Mouse (Mus musculus) hindbrain, embryonic 11.5 days (tissue): Measurements from ENCODE around the gene 2700049A03Rik. TPM values are rescaled to one million over a fixed set of nuclear protein-coding genes. Genes with fewer than 3 reads are reported as not detected.

Source experiments
- ATAC-seq: fragments of 200-750 bp; cut with Nextera tagmentation; 2 replicates; pipeline ENCODE4 v1.8.0; 2017; ENCODE audit warnings: mild to moderate bottlenecking, moderate TSS enrichment, moderate library complexity; ENCODE audit not compliant: low FRiP score
- DNase-seq: peaks from one replicate; pipeline ENCODE4 v3.0.0-alpha.2; 2015; ENCODE audit warnings: low spot score
- H3K27ac ChIP-seq: fragments of 300-500 bp; sonication (generic); 2 replicates; pipeline ENCODE4 v1.5.1; 2014; ENCODE audit warnings: mild to moderate bottlenecking, low read depth, low read length
- H3K27me3 ChIP-seq: fragments of 300-500 bp; sonication (generic); 2 replicates; pipeline ENCODE4 v1.6.1; 2014; ENCODE audit warnings: mild to moderate bottlenecking, low read length, moderate library complexity, mixed read lengths; ENCODE audit not compliant: control insufficient read depth, insufficient read depth
- H3K36me3 ChIP-seq: fragments of 300-500 bp; sonication (generic); 2 replicates; pipeline ENCODE4 v1.6.1; 2014; ENCODE audit warnings: mild to moderate bottlenecking, low read length, moderate library complexity, mixed read lengths; ENCODE audit not compliant: control insufficient read depth, insufficient read depth
- H3K4me1 ChIP-seq: fragments of 300-500 bp; sonication (generic); replicated peaks from 2 replicates; pipeline ENCODE4 v1.6.1; 2014; ENCODE audit warnings: low read length, mixed read lengths; ENCODE audit not compliant: control insufficient read depth, insufficient read depth
- H3K4me2 ChIP-seq: fragments of 300-500 bp; sonication (generic); replicated peaks from 2 replicates; pipeline ENCODE4 v1.6.1; 2014; ENCODE audit warnings: mild to moderate bottlenecking, low read depth, low read length
- H3K4me3 ChIP-seq: fragments of 300-500 bp; sonication (generic); 2 replicates; pipeline ENCODE4 v1.5.1; 2014; ENCODE audit warnings: low read depth, low read length
- H3K9ac ChIP-seq: fragments of 300-500 bp; sonication (generic); 2 replicates; pipeline ENCODE4 v1.6.1; 2014; ENCODE audit warnings: low read depth, low read length
- H3K9me3 ChIP-seq: fragments of 300-500 bp; sonication (generic); 2 replicates; pipeline ENCODE4 v1.6.1; 2016; ENCODE audit warnings: low read length; ENCODE audit not compliant: control insufficient read depth
- WGBS: fragments of 180-500 bp; shearing (Covaris S2); extraction: QIAGEN DNeasy Blood & Tissue Kit; methylation state at CpG from one replicate; pipeline ENCODE4 v1.1.7; 2014; 5-methylcytosine and 5-hydroxymethylcytosine counted together
- polyA plus RNA-seq: library from polyadenylated mRNA; unstranded; fragments of >200 nt; fragmentation: Nextera tagmentation; extraction: Ambion mirVana; gene quantifications from 2 replicates; pipeline ENCODE4 v1.2.1, GENCODE M21; 2014

2700049A03Rik gene
- polyA plus RNA-seq, 1 experiment from 2014 or later = 23.3 TPM

- Histone ChIP-seq H3K9ac (no peak overlapping the region), H3K36me3 (peaks cover 1% of the 10 kb centered on the region; the same call in 1 of the 2 replicates), H3K4me1 (no peaks in the 10 kb centered on the region), H3K9me3 (no peaks in the 10 kb centered on the region), H3K27me3 (no peaks in the 10 kb centered on the region), H3K27ac (no peak overlapping the region), H3K4me2 (no peak overlapping the region), H3K4me3 (no peak overlapping the region)
- WGBS = 98% methylated on average over 4 of the region's 4 CpGs
- ATAC-seq = no peak
- no peak for DNase-seq
These were observed 100.4 kb downstream of the 2700049A03Rik start for GRCm38 (mm10) chr12:71237074-71237473.

DNA sequence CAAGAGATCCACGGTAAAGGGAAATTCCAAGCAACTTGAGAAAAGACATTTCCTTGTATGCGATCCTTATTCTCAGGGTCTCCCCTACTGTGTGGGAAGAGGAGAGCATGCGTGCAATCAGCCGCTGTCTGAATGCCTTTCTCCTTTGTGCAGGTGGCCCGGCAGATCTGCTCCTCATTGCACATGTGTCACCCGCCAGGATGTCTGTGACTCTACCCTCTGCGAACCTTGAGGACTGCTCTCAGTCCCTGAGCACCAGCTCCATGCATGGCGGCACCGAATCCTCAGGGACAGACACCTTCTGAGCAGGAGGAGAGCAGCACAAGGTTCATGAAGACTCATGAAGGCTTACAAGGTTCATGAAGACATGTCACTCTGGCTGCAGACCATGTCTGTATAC, 106.1 kb downstream of the 2700049A03Rik start:
- no peak for DNase-seq
- Histone ChIP-seq H3K4me1 (no peaks in the 10 kb centered on the region), H3K4me3 (no peak overlapping the region), H3K36me3 (peaks cover 9% of the 10 kb centered on the region; the same call in 1 of the 2 replicates), H3K9me3 (peaks cover 2% of the 10 kb centered on the region; the same call in 1 of the 2 replicates), H3K4me2 (no peak overlapping the region), H3K27me3 (no peaks in the 10 kb centered on the region), H3K27ac (no peak overlapping the region), H3K9ac (no peak overlapping the region)
- no peak for ATAC-seq
- 87% methylated on average over 9 of the region's 9 CpGs for WGBS

GRCm38 (mm10) chr12:71244766-71245390, 108.2 kb downstream of the 2700049A03Rik start:
- ATAC-seq (no peak), DNase-seq (no peak)
- Histone ChIP-seq H3K27me3 (no peaks in the 10 kb centered on the region), H3K9ac (no peak overlapping the region), H3K36me3 (peaks cover 9% of the 10 kb centered on the region; the same call in 1 of the 2 replicates), H3K9me3 (peaks cover 2% of the 10 kb centered on the region; the same call in 1 of the 2 replicates), H3K4me2 (no peak overlapping the region), H3K27ac (no peak overlapping the region), H3K4me1 (no peaks in the 10 kb centered on the region), H3K4me3 (no peak overlapping the region)
- 73% methylated on average over 11 of the region's 11 CpGs for WGBS

DNA sequence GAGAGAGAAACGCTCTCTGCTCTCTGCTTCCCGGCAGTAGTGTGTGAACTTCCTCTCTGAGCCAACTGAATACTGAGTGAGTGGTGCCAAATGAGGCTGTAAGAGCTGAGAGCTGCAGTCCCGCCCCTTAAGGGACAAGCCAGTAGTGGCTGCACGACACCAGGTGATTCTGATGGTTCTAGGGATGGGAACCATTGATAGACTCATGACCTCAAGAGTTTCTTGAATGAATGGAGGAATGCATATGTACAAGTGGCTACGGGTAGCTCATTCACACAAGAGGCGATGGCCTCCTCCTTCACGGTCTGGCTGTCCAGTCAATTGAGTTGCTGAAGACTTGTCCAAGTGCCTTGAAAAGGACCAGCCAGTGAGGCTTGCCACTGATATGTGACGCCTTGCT, 110.5 kb downstream of the 2700049A03Rik start:
- Histone ChIP-seq H3K4me3 (no peak overlapping the region), H3K4me2 (no peak overlapping the region), H3K27me3 (no peaks in the 10 kb centered on the region), H3K36me3 (peaks cover 7% of the 10 kb centered on the region; the same call in 1 of the 2 replicates), H3K4me1 (no peaks in the 10 kb centered on the region), H3K9ac (no peak overlapping the region), H3K27ac (no peak overlapping the region), H3K9me3 (peaks cover 2% of the 10 kb centered on the region; the same call in 1 of the 2 replicates)
- WGBS = 86% methylated on average over 8 of the region's 8 CpGs
- no peak for ATAC-seq
- DNase-seq = no peak

DNA sequence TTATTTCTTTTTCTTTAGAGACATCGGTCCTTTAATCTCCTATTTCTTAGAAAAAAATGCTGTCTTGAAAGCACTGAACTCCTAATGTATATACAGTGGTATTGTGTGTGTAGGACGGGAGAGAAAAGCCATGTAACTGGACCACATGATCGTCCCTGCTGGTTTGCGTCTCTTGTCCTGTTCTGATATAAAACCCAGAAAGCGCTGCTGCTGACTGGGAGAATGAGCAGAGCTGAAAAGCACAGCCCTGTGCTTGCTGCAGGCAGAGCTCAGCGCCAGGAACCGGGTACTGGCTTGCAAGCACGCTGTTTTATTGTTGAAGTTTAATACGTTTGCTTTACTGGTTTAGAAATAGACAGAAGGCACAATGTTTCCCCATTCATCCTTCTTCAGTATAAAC, 112.7 kb downstream of the 2700049A03Rik start:
- ATAC-seq (no peak), DNase-seq (no peak)
- H3K4me2 ChIP-seq = no peak overlapping the region
- H3K27ac ChIP-seq = no peak overlapping the region
- no peaks in the 10 kb centered on the region for H3K36me3 ChIP-seq
- H3K4me3 ChIP-seq = no peak overlapping the region
- no peak overlapping the region for H3K9ac ChIP-seq
- H3K27me3 ChIP-seq = no peaks in the 10 kb centered on the region
- WGBS = 77% methylated on average over 9 of the region's 9 CpGs
- H3K4me1 ChIP-seq = no peaks in the 10 kb centered on the region
- H3K9me3 ChIP-seq = no peaks in the 10 kb centered on the region

GRCm38 (mm10) chr12:71252509-71253167, 116.0 kb downstream of the 2700049A03Rik start:
- H3K9me3 ChIP-seq = no peaks in the 10 kb centered on the region
- H3K4me3 ChIP-seq = no peak overlapping the region
- DNase-seq = no peak
- 56% methylated on average over 11 of the region's 11 CpGs for WGBS
- no peaks in the 10 kb centered on the region for H3K36me3 ChIP-seq
- no peak overlapping the region for H3K27ac ChIP-seq
- no peak for ATAC-seq
- H3K4me2 ChIP-seq = no peak overlapping the region
- no peaks in the 10 kb centered on the region for H3K27me3 ChIP-seq
- H3K4me1 ChIP-seq = no peaks in the 10 kb centered on the region
- no peak overlapping the region for H3K9ac ChIP-seq

DNA sequence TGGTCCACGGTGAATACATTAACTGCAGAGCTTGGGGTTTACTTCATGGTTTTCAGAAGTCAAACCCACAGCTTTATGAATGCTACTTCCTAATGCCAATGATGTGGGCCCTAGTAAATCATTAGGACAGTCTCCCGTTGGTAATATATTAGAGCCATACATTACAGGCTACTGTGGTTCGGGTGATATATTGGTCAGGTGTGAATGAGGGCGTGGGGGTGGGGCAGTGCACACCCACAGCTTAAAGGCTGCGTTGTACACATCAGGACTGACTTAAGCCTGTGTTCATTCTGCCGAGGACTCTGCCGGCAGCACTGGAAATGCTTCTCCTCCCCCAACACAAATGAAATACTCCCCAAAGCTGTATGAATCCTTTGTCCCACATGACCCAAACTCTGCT, 118.1 kb downstream of the 2700049A03Rik start:
- Histone ChIP-seq H3K4me1 (no peaks in the 10 kb centered on the region), H3K27ac (no peak overlapping the region), H3K9me3 (no peaks in the 10 kb centered on the region), H3K27me3 (no peaks in the 10 kb centered on the region), H3K4me3 (no peak overlapping the region), H3K9ac (no peak overlapping the region), H3K36me3 (no peaks in the 10 kb centered on the region), H3K4me2 (no peak overlapping the region)
- 78% methylated on average over 7 of the region's 7 CpGs for WGBS
- DNase-seq (no peak), ATAC-seq (no peak)

- no peaks in the 10 kb centered on the region for H3K36me3 ChIP-seq
- H3K4me3 ChIP-seq = no peak overlapping the region
- 61% methylated on average over 18 of the region's 18 CpGs for WGBS
- H3K27me3 ChIP-seq = no peaks in the 10 kb centered on the region
- H3K4me1 ChIP-seq = no peaks in the 10 kb centered on the region
- no peak overlapping the region for H3K27ac ChIP-seq
- no peak overlapping the region for H3K4me2 ChIP-seq
- no peak overlapping the region for H3K9ac ChIP-seq
- ATAC-seq (no peak), DNase-seq (peak; percentile 19)
- no peaks in the 10 kb centered on the region for H3K9me3 ChIP-seq
These were observed 121.7 kb downstream of the 2700049A03Rik start for GRCm38 (mm10) chr12:71258196-71258920.
